Mouse (Mus musculus) limb, embryonic 12.5 days (tissue): ENCODE measurements around the gene Usp33. TPM values are rescaled to one million over a fixed set of nuclear protein-coding genes. Genes with fewer than 3 reads are reported as not detected.
"Not testable (repeated sequence)": the region's sequence is repeated elsewhere in the genome, so short reads cannot be mapped to it uniquely, and the experiment has no call there.

ENCODE experiments used
- ATAC-seq: fragments of 200-750 bp; cut with Nextera tagmentation; 2 replicates; pipeline ENCODE4 v1.8.0; 2017; ENCODE audit warnings: low read depth, moderate TSS enrichment; ENCODE audit not compliant: insufficient number of reproducible peaks, insufficient read depth, low FRiP score, low TSS enrichment
- H3K27ac ChIP-seq: fragments of 300-500 bp; sonication (generic); 2 replicates; pipeline ENCODE4 v1.5.1; 2016; ENCODE audit warnings: mild to moderate bottlenecking, moderate library complexity
- H3K27me3 ChIP-seq: fragments of 300-500 bp; sonication (generic); 2 replicates; pipeline ENCODE4 v1.6.1; 2016; ENCODE audit warnings: mild to moderate bottlenecking, moderate library complexity
- H3K36me3 ChIP-seq: fragments of 300-500 bp; sonication (generic); 2 replicates; pipeline ENCODE4 v1.6.1; 2016; ENCODE audit warnings: mild to moderate bottlenecking, moderate library complexity
- H3K4me1 ChIP-seq: fragments of 300-500 bp; sonication (generic); replicated peaks from 2 replicates; pipeline ENCODE4 v1.6.1; 2016
- H3K4me2 ChIP-seq: fragments of 300-500 bp; sonication (generic); 2 replicates; pipeline ENCODE4 v1.6.1; 2016; ENCODE audit warnings: mild to moderate bottlenecking, moderate library complexity
- H3K4me3 ChIP-seq: fragments of 300-500 bp; sonication (generic); replicated peaks from 2 replicates; pipeline ENCODE4 v1.5.1; 2016; ENCODE audit warnings: mild to moderate bottlenecking
- H3K9ac ChIP-seq: fragments of 300-500 bp; sonication (generic); replicated peaks from 2 replicates; pipeline ENCODE4 v1.6.1; 2016; ENCODE audit warnings: mild to moderate bottlenecking, moderate library complexity
- H3K9me3 ChIP-seq: fragments of 300-500 bp; sonication (generic); 2 replicates; pipeline ENCODE4 v1.6.1; 2016; ENCODE audit warnings: mild to moderate bottlenecking, moderate library complexity
- WGBS: fragments of 180-500 bp; shearing (Covaris S2); methylation state at CpG from one replicate; pipeline ENCODE4 v1.1.7; 2016; 5-methylcytosine and 5-hydroxymethylcytosine counted together
- polyA plus RNA-seq: library from polyadenylated mRNA; unstranded; fragments of >200 nt; fragmentation: Nextera tagmentation; extraction: Ambion mirVana; gene quantifications from 2 replicates; pipeline ENCODE4 v1.2.1, GENCODE M21; 2016

The Usp33 gene
- polyA plus RNA-seq: 53.8 and 54.8 TPM in 2 replicates

DNA sequence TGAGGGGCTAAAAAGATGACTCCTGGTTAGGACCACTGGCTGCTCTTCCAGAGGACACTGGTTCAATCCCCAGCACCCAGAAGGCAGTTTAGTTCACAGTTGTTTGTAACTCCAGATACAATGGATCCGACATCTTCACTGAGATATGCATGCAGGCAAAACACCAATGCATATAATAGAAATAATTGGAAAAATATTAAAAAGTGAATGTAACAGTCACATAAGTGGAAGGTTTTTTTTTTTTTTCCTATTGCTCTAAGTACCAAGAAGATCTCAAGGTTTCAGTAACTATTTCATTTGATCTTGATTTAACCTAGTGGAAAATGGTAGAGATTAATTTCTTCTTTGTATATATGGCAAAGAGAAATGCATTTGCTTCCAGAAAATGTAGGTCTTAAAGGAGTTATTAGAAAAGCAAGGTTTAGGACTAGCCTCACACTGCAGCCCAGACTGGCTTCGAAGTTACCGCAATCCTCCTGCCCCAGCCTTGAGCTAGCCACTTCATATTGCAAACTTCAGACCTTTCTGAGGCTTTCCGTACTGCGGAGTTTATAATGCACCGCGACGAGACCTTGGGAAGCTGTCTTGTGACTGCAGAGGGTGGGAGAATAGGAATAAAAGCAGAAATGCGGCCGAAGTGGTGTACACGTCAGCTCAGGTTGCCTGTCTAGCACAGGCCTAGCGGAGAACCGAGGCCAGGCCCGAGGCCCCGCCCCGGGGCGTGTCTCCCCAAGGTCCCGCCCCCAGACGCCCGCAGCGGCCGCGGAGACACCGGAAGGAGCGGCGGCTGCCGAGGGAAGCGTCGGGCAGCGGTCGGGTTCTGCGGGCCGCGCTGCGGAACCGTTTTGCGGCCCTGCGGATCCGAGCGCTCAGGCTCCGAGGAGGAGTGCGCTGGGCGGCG is at the start of gene Usp33:
Gene Usp33, plus strand, starts transcription at position 747 of the 901 bp plus-strand sequence.
- Histone ChIP-seq H3K4me3 (peak within 1 kb of the TSS; percentile 71), H3K27me3 (no peaks in the 10 kb centered on the region), H3K9me3 (no peaks in the 10 kb centered on the region), H3K9ac (peak within 1 kb of the TSS; percentile 80), H3K36me3 (0 out of 2 replicates have a peak, but pooled peaks cover 4% of the 10 kb centered on the region), H3K4me1 (peaks cover 15% of the 10 kb centered on the region), H3K4me2 (peak within 1 kb of the TSS; percentile 61), H3K27ac (peak within 1 kb of the TSS; percentile 78; the same call in 1 of the 2 replicates)
- ATAC-seq: peak; percentile 92
- WGBS: 6% methylated on average over 40 of the region's 44 CpGs

DNA sequence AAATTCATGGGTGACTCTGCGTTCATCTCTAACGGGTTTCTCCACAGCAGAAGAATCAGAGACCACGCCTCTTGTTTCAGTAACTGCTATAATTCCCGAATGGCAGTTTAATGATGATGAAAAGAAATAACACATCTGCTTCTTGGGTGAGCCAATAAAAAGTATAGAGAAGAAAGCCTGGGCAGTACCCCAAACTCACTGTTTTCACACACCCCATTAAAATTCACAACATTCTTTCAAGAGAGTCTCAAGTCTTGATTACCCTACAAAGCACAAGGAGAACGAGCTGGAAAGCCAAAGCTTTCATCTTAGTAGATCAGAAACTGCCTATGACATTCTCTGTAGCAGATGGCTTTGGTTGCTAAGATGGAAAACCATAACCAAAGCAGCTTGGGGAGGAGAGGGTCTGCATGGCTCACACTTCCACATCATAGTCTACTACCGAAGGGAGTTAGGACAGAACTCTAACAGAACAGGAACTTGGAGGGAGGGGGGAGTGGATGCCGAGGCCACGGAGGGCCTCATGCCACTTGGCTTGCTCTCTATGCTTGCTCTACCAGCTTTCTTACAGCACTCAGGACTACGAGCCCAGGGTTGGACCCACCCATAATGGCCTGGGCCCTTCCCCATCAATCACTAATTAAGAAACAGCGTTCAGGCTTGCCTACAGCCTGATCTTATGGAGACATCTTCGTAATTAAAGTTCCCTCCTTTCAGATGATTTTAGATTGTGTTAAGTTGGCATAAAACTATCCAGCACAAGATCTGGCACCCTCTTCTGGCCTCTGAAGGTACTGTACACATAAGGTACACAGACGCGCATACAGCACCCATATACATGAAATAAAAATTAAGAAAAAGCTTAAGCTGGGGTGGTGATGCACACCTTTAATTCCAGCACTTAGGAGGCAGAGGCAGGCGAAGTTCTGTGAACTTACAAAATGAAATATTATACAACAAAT is 45.6 kb upstream of the Usp33 start:
- Histone ChIP-seq H3K36me3 (peaks cover 44% of the 10 kb centered on the region), H3K4me3 (no peak overlapping the region), H3K9me3 (no peaks in the 10 kb centered on the region), H3K9ac (no peak overlapping the region), H3K4me1 (peaks cover 4% of the 10 kb centered on the region; the same call in 1 of the 2 replicates), H3K4me2 (no peak overlapping the region), H3K27me3 (no peaks in the 10 kb centered on the region), H3K27ac (peak overlapping the region; percentile 5; the same call in 1 of the 2 replicates)
- 72% methylated on average over 14 of the region's 14 CpGs for WGBS
- no peak for ATAC-seq

DNA sequence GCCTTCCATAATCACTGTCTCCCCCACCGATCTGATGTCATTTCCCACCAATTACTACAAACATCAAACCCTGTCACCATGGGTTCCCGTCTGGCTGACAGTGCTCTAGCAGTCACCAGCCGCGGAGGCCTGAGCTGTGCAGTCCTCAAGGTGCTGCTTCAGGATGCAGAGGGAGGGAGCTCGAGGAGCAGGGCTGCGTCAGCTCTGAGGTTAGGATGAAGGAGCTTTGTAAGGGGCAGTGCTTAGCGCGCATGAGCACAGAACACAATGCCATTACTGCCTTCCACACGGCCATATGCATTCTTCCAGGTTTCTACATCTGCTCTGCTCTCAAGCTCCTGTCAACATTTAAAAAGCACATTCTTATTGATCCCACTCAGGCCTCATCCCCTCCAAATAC is 43.3 kb upstream of the Usp33 start:
- peaks cover 32% of the 10 kb centered on the region; the same call in 1 of the 2 replicates for H3K36me3 ChIP-seq
- H3K4me2 ChIP-seq: no peak overlapping the region
- H3K27ac ChIP-seq: no peak overlapping the region
- no peak for ATAC-seq
- peaks cover 4% of the 10 kb centered on the region; the same call in 1 of the 2 replicates for H3K4me1 ChIP-seq
- no peaks in the 10 kb centered on the region for H3K9me3 ChIP-seq
- H3K27me3 ChIP-seq: no peaks in the 10 kb centered on the region
- no peak overlapping the region for H3K9ac ChIP-seq
- no peak overlapping the region for H3K4me3 ChIP-seq
- 70% methylated on average over 9 of the region's 9 CpGs for WGBS

DNA sequence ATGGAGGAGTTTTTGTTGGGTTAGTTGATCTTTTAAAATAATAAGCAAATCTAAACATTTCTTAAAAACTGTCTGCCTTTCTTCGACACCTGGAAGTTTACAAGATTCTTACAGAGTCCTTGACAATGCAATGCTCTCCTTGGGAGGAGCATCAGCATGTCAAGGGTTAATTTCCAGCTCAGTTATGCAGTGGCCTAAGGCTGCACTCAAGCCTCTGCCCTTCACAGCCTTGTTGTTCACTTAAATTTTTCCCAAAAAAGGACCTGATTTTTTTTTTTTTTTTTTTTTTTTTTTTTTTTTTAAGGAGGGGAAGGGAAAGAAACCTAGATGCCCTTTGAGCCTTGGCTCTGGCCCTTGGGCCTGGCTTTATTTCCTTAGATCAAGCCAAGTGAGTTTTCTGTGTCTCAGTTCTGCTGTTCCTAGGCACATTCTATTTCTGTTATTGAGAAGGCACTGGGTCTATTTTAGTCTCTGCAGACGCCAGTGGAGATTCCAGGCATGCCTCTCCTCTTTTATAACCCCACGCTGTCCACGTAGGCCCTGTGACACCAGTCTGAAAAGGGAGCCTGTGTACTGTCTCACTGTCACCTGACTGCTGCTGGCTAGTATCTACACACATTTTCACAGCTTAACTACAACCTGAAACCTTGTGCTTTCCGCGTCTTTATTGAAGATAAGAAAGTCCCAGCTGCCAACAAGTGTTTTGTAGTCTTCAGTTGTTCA is 42.0 kb upstream of the Usp33 start:
- Histone ChIP-seq H3K4me2 (no peak overlapping the region), H3K9me3 (no peaks in the 10 kb centered on the region), H3K27ac (peak overlapping the region; percentile 72), H3K9ac (no peak overlapping the region), H3K4me1 (peaks cover 13% of the 10 kb centered on the region), H3K4me3 (no peak overlapping the region), H3K27me3 (no peaks in the 10 kb centered on the region), H3K36me3 (peaks cover 32% of the 10 kb centered on the region; the same call in 1 of the 2 replicates)
- 33% methylated on average over 6 of the region's 6 CpGs for WGBS
- ATAC-seq: no peak

DNA sequence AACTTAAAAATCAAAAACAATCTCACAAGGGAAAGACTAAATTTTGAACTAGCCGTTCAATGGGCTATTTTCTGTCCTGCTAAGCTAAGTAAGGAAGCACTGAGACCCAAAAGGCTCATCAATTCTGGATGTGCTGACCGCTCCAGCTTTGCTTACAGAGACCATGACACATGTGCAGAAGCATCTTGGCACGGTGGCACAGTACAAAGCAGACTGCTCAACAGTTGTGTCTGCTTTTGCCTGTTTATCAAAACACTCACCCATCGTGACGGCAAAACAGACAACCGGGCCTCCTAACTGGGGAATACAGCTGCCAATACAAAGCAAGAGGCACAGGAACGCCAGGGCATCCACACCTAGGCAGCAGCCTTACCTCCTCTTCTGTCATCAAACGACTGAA is 41.2 kb upstream of the Usp33 start:
- Histone ChIP-seq H3K9ac (no peak overlapping the region), H3K4me3 (no peak overlapping the region), H3K4me1 (peaks cover 13% of the 10 kb centered on the region), H3K27ac (peak overlapping the region; percentile 72; the same call in 1 of the 2 replicates), H3K27me3 (no peaks in the 10 kb centered on the region), H3K36me3 (peaks cover 25% of the 10 kb centered on the region; the same call in 1 of the 2 replicates), H3K4me2 (no peak overlapping the region), H3K9me3 (no peaks in the 10 kb centered on the region)
- WGBS: 73% methylated on average over 8 of the region's 8 CpGs
- no peak for ATAC-seq

DNA sequence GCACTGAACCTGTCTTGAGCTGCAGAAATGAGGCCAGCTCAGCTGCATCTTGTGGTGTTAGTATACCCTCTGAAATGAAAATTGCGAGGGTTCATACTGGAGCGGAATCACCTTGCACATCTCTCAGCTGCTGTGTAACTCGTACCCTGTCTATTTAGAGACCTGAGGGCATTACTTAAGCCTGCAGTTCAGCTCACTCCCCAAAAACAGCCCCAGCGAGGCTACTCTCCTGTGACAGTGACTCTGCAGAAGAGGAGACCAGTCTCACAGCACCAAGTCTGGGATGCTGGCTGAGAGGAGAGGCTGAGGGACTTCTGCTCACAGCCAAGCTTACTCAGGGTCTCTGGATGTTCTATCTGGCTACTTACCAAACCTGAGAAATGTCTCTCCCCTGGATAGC is 40.3 kb upstream of the Usp33 start:
- WGBS: 86% methylated on average over 4 of the region's 4 CpGs
- Histone ChIP-seq H3K4me2 (no peak overlapping the region), H3K36me3 (peaks cover 24% of the 10 kb centered on the region; the same call in 1 of the 2 replicates), H3K4me3 (no peak overlapping the region), H3K27ac (no peak overlapping the region), H3K9me3 (no peaks in the 10 kb centered on the region), H3K9ac (no peak overlapping the region), H3K27me3 (no peaks in the 10 kb centered on the region), H3K4me1 (peaks cover 13% of the 10 kb centered on the region)
- no peak for ATAC-seq

DNA sequence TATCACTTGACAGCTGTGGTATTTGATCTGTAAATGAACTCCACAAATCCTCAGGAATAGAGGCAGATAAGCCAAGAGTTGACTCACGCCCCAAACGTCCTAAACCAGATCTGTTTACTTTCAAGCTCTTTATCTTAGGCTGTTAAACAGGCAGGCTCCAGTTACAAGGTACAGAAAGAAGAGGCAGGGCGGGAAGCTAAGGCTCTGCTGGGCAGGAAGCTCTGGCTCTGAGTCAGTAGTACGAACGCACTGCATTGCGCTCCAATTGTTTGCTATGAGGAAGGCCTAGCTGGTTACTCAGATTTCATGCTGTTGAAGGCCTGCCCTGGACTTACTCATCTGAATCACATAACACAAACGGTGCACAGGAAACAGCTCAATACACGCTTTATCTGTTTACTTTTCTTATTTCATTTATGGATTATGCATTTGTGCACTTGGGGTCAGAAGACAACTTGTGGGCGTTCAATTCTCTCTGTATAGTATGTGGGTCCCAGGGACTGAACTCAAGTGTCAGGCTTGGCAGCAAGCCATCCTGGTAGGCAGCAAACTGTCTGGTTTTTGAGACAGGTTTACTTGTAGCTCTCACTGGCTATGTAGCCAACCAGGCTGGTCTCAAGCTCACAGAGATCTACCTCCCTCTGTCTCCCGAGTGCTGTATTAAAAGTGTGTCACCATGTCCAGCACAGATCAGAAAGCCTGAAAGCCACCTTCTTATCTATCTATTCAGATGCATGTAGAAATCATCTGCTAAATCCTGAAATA is 37.6 kb upstream of the Usp33 start:
- no peak overlapping the region for H3K4me3 ChIP-seq
- ATAC-seq: no peak
- H3K4me1 ChIP-seq: peaks cover 13% of the 10 kb centered on the region
- no peak overlapping the region for H3K4me2 ChIP-seq
- no peaks in the 10 kb centered on the region for H3K27me3 ChIP-seq
- peak overlapping the region; percentile 41; the same call in 1 of the 2 replicates for H3K27ac ChIP-seq
- H3K36me3 ChIP-seq: peaks cover 32% of the 10 kb centered on the region
- whole genome bisulfite sequencing: 35% methylated on average over 10 of the region's 10 CpGs
- H3K9me3 ChIP-seq: no peaks in the 10 kb centered on the region
- H3K9ac ChIP-seq: no peak overlapping the region

DNA sequence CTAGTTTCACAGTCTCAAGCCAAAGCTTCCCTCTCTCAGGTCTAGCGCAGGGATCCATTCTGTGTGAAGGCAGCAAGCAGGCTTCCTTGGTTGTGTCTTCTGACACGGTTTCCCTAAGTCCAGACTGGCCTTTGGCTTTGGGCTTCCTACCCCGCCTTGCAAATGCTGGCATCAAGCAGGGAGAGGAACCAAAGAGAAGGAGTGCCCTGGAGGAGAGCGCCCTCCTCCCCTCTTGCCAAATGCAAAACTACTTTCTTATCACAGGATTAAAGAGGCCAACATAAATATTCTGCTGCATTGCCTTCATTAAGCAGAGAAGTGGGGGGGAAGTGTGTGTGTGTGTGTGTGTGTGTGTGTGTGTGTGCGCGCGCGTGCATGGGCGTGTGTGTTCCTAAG is 37.0 kb upstream of the Usp33 start:
- ATAC-seq: no peak
- Histone ChIP-seq H3K4me1 (peaks cover 12% of the 10 kb centered on the region), H3K36me3 (peaks cover 32% of the 10 kb centered on the region), H3K4me2 (no peak overlapping the region), H3K9me3 (no peaks in the 10 kb centered on the region), H3K27ac (peak overlapping the region; percentile 41; the same call in 1 of the 2 replicates), H3K27me3 (no peaks in the 10 kb centered on the region), H3K4me3 (no peak overlapping the region), H3K9ac (no peak overlapping the region)
- WGBS: 92% methylated on average over 9 of the region's 9 CpGs

DNA sequence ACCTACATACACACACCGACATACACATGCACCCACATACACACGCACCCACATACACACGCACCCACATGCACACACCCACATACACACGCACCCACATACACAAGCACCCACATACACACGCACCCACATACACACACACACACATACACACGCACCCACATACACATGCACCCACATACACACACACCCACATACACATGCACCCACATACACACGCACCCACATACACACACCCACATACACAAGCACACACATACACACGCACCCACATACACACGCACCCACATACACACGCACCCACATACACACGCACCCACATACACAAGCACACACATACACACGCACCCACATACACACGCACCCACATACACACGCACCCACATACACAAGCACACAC is 31.6 kb upstream of the Usp33 start:
- WGBS: 74% methylated on average over 14 of the region's 14 CpGs
- not testable (repeated sequence) for ATAC-seq, H3K4me2 ChIP-seq

DNA sequence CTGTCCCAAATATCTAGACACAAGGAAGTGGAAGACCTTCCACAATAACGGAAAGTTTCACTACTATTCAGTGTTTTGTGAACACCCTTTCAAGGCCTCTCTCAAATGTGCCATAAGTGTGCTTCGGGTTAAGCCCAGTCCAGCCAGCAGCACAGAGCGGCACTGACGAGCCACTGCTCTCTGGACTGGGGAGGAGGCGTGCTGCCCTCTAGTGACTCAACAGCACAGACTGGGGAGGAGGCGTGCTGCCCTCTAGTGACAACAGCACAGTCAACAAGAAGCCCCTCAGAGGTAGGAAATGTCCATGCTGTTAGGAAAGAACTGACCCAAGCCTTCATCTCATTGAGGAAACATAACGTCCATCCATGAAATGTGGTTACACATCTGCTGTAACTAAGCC is 30.7 kb upstream of the Usp33 start:
- H3K4me3 ChIP-seq: no peak overlapping the region
- peaks cover 23% of the 10 kb centered on the region for H3K36me3 ChIP-seq
- no peaks in the 10 kb centered on the region for H3K4me1 ChIP-seq
- ATAC-seq: peak; percentile 83
- WGBS: 8% methylated on average over 7 of the region's 7 CpGs
- H3K9ac ChIP-seq: no peak overlapping the region
- H3K9me3 ChIP-seq: no peaks in the 10 kb centered on the region
- no peaks in the 10 kb centered on the region for H3K27me3 ChIP-seq
- no peak overlapping the region for H3K4me2 ChIP-seq
- H3K27ac ChIP-seq: no peak overlapping the region

More for the DNA sequence above, 31.6 kb upstream of the Usp33 start:
- H3K27ac ChIP-seq, H3K9ac ChIP-seq, H3K4me3 ChIP-seq, H3K9me3 ChIP-seq, H3K27me3 ChIP-seq, H3K4me1 ChIP-seq: not testable (repeated sequence)
- H3K36me3 ChIP-seq: peaks cover 18% of the 10 kb centered on the region
